Mouse (Mus musculus) lung, postnatal 10 days (tissue): ENCODE results near the gene Rtkn2.

Experiments
- DNase-seq: peaks from one replicate; pipeline ENCODE4 v3.0.0; 2021

Gene Rtkn2

DNA sequence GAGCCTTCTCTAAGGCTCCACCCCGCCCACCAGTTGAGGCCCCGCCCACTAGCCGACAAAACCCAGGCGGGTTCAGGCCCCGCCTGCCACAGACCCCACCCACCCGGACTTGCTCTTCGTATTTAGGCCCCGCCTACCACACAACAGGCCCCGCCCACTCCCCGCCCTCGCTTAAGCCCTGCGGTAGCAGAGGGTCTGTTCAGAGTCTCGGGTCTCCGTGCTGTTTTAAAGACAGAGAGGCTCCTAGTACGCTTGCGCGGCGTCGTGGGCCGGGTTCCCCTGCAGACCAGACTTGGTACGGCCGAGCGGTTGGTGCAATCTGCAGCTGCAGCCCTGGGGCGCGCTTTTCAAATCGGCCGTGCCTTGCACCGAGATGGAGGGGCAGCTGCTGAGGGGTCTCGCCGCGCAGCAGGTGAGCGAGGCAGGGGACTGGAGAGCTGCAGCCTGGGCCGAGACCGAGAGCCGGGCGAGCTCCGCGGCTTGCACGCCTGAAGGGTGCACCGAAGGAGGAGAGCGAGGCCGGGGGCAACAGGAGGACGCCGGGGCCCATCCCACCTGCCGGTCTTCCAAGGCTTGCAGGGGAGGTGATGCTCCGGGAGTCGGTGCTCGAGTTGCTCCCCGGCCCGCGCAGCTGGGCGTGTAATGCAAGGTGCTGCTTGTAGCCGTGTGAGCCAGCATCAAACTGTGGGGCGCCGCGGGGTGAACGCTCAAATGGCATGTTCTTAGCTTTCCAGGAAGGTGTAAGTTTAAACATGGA lies at the start of gene Rtkn2:
Rtkn2 (plus strand) TSS at position 170 of the 757 bp plus-strand sequence.
- DNase-seq, result peak; percentile 92

DNA sequence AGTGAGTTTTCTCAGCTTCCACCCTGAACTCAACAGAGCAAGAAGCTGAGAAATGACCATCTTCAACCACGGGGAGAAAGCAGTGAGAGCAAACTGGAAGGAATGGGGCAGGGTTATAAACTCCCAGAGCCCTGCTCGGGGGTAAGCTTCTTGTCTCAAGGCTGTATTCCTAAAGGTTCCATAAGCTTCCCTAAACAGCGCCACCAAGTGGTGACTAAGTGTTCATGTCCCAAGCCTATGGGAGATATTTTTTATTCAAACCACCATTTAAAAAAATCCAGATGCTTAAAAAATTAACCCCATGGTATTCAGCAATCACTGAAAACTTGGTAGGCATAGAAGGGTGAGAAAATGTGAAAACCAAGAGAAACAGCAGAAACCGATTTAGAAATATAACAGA lies 48.0 kb upstream of the Rtkn2 start:
- DNase-seq, result no peak

DNA sequence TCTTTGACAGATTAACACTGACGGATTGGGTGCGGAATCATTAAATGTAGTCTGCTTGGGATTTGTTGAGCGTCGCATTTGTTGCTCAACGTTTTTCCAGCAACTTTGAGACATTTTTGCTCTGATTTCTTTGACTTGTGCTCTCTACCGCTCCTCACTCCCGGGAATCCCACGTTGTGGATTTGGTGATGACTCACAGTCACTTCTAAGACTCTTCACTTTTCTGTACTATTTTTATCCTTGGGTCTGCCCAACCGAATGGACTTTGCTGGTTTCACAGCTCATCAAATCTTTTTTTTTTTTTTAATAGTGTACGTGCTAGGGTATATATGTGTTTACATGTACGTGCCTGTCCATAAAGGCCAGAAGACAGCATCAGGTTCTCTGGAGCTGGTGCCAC lies 46.6 kb upstream of the Rtkn2 start:
- no peak for DNase-seq

DNA sequence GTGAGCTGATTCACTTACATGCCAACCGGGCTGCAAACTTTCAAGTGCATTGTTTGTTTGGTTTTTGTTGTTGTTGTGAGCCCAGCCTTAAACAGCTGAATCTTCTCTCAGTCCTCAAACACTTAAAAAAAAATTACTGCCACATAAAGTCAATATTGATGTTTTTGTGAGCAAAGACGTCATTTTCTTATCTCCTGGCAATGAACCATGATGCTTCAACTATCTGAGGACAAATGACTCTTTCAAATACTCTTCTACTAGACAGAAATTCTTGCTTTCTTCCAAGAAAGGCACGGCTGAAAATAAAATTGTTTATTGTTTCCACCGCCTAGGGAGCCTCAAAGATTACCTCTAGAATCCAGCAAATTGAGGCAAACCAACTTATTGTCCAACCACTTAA lies 42.4 kb upstream of the Rtkn2 start:
- no peak for DNase-seq

DNA sequence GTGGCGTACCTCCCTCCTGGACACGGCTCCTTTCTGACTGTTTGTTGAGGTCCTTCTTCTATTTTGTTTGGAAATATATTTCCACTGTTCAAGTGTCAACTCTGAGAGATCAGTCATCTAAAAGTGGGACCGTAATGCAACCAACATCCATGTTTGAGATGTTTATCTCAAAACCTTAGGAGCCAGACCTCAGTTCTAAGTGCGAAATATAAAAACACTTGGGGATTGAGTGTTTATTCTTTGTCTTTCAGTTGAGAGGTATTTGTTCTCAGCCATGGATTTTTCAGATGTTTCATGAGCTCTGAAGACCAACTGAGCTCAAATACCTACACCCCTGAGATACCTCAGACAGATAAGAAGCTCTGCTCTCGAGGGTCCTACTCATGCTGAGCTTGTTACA lies 41.6 kb upstream of the Rtkn2 start:
- DNase-seq, result no peak

DNA sequence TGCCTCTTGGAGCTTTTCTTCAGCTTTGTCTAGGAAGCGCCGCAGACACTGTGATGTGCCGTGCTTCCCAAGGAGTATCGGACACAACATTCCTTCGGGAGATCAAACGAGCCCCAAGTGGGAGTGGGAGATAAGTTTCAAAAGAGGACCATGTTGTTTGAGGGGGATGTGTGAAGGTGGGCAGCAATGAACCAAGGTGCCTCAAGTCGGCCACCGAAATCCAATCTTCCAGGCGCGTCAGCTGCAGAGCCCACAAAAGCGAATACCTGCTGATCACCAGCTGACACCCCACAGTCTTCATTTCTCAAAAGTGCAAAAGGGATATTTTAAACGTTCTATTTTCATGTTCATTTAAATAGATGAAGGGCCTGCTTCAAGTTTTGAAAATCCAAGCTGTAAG lies 39.8 kb upstream of the Rtkn2 start:
- no peak for DNase-seq

DNA sequence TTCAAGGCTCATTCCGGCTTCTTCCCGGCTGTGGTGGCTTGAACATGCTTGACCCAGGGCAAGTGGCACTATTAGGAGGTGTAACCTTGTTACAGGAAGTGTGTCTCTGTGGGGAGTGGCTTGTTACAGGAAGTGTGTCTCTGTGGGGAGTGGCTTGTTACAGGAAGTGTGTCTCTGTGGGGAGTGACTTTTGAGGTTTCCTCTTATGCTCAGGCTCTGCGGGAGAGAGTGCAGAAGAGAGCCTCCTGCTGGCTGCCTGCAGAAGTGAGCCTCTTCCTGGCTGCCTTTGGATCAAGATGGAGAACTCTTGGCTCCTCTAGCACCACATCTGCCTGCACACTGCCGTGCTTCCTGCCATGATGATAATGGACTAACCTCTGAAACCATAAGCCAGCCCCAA lies 35.9 kb upstream of the Rtkn2 start:
- no peak for DNase-seq

DNA sequence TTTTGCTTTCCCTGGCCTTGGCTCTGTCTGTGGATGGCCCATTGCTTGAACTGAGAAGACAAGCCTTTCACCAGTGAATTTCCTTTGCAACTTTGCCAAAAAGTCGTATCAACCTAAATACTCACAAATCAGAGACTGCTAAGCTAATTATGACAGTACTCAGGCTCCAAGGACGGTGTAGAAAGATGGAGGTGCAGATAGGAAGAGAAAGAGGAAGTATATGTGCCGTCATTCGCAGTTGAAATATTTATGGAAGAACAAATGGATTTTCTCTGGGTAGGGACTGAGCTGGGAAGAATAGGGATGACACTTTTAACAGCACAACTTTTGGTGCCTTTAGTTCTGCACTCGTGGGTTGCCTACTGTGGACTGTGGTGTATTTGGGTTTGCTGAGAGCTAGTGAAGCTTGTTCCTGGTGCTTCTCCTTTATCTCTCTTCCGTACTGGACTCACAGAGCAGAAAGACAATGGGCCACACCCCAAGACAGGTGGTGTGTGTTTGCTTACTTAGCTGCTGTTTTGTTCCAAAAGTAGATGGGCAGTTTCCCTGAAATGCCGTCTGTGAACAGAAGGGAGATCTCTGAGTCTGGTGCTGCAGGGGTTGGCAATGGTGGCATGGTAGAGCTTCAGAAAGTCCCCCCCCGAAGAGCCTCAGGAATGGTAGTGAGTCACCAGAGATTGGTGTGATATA lies 29.2 kb upstream of the Rtkn2 start:
- no peak for DNase-seq

DNA sequence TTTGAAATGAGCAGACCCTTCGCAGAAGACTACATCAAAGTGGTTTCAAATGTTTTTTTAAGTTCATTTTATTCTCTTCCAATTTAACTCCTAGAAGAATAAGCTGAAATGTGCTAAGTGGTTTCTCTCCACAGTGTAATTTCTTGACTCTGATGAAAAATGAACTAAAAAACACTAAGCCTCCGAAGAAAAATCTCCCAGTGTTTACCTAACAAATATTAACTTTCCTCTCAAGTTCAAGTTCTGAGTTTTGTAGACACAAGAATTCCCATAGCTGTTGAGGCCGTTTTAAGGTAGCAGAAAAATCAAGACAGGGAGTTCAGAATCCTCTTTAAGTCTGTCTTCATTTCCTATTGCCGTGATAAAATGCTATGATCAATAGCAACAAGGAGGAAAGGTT lies 27.7 kb upstream of the Rtkn2 start:
- DNase-seq, result no peak

DNA sequence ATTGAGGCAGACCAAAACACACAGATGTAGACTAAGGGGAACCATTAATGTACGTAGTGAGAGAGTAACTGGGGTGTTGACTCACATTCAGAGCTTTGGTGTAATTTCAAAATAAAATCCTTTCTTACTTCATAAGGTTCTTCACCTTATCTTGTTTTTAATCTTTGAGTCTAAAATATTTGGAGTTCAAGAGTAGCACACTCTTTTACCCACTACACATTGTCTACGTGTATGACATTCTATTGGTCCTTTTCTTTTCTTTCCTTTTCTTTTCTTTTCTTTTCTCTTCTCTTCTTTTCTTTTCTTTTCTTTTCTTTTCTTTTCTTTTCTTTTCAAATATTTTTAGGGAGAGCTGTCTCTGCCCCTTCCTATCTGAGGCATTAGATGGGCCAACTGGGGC lies 23.4 kb upstream of the Rtkn2 start:
- DNase-seq, result no peak

DNA sequence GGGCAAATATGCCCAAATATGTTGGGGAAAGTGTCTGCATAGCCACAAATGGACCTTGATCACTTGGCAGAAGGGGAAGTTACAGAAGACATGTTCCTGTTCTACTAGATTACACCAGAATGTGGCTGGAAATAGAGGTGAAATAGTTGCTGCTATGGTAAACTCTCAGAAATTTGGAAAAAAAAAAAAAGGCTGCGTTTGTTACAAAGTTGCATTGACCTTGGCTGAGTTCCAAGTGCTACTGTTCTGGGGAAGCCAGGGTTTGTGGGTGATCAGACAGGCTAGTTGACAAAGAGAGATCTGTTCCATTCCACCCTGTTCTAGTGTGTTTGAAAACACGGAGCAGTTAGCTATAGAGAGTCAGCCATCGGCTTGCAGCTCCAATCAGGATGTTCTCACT lies 19.4 kb upstream of the Rtkn2 start:
- DNase-seq, result no peak

DNA sequence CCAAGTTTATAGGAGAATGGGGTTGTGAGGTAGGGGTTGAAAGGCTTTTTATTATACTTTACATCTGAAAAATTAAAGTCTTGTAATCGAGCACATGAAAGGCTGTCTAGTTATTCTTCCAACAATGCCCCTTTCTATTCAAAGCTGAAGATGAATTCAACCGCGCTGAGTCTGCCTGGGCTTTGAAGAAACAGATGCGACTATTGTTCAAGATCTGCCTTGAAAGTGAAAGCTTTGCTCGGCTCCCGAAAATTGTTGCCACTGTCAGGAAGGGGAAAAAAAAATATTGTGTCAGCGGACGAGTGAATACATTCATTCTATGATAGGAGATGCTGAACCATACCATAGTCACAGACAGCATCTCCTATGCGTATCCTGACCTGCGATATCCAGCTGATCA lies 16.9 kb upstream of the Rtkn2 start:
- DNase-seq, result no peak

DNA sequence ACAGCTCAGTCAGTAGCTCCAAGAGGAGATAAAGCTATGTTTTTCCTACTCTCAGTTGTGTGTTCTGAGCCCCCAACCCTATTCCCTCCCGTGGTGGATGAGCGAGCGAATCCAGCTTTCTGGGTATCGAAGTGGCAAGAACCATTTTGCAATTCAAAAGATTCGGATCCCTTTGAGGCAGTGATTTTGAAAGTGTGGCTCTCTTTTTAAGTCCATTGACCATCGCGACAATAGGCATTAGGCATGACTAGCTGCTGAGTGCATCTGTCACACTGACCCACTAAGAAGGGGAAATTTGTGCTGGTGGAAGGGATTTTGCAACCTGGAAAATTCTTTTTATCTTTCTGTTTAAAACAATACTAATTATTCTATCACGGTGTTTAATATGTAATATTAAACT lies 15.3 kb upstream of the Rtkn2 start:
- DNase-seq, result no peak

DNA sequence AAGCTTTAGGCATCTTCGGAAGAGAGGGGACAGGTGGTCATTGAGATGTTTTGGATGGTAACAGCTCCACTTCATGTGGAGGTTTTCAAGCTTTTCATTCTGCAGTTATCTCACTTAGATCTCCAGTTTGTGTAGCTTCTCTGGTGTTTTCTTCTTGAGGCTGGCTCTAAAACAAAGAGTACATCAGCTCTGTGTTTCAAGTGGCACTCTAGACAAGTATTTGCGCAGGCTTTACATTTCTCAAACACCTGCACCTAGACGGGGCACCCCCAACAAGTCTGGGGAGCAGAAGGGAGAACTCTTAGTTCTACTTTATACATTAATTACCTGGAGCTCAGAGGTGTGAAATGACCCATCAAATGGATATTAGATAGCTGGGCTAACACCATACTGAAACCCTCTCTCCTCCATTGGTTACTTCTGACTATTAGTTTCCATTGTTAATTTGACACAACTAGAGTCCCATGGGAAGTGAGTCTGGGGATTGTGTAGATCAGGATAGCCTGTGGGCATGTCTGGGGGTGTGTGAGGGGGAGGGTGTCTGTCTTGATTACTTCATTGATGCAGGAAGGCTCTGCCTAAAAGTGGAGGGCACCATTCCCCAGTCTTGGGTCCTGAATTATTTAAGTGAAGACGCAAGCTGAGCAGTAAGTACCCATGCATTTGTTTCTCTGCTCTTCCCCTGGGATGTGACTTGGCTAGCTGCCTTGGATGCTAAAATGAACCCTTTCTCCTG lies 14.0 kb upstream of the Rtkn2 start:
- DNase-seq, result no peak

DNA sequence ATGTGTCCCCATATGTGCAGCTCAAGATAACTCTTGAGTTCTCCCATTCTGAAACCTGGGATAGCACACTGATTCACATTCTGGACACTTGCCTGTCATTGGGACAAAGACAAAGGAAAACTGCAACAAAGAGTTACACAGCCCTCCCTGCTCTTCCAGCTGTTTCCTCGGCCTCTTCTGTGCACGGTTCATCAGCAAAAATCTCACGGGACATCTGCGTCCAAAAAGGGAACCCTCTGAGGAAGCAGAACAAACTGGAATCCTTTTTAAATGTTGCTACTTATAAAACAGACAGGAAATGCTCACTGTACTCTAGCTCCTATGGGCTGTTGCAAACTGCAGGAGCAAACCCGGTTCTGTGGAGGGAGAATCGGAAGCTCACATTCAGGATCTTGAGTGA lies 13.3 kb upstream of the Rtkn2 start:
- DNase-seq, result no peak

DNA sequence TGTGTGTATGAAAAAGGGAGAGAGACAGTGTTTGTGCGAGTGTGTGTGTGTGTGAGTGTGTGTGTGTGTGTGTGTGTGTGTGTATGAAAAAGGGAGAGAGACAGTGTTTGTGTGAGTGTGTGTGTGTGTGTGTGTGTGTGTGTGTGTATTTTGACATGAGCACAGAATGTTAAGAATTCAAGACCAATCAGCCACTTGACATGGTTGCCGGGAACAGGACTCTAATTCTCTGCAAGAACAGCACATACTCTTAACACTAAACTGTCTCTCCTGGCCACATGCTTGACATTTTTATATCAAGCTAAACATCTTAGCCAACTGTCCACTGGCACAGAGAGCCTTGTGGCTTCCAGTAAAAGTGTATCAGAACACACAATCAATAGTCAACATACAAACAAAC lies 12.4 kb upstream of the Rtkn2 start:
- DNase-seq, result no peak

DNA sequence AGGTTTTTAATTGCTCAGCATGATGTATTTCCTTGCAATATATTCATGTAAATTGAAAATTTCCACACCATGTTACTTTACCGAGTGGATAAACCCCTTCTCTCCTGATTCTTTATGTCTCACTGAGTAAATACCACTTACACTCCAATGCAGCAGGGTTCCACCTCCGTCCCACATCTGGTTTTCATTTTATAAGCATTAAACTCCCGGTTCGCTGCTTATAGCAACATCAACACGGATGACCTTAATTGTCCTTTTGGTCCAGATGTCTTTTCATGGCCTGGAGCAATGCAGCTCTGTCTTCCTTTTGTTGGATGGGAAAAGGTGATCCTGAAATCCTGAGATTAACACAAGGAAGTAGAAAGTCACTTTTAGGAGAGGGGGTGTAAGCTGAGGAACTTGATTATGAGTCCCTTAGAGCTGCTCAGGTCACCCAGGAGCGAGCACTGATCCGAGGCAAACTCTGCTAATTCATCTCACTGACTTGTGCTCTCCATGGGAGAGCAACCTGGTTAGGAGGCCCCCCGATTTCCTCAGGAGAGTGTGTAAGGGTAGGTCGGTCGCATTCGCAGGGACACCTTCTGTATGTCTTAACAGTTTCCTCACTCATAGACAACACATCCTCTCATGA lies 8.1 kb upstream of the Rtkn2 start:
- DNase-seq, result no peak

DNA sequence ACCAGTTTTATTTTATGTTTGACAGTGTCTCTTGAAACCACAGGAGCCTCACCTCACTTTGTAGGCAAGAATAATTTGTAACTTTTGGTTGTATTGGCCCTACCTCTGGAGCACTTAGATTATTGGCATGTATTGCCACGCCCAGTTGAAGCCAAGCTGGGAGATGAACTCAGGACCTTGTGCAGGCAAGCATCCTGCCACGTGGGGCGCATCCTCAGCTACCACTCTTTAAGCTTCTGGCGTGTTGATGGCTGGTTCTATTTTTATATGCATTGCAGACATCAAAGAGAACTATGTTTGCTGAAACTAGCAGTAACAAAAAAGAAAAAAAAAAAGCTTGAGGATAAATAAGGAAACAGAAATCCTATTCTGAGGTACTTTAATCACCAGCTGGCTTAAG lies 2.1 kb upstream of the Rtkn2 start:
- DNase-seq, result no peak

DNA sequence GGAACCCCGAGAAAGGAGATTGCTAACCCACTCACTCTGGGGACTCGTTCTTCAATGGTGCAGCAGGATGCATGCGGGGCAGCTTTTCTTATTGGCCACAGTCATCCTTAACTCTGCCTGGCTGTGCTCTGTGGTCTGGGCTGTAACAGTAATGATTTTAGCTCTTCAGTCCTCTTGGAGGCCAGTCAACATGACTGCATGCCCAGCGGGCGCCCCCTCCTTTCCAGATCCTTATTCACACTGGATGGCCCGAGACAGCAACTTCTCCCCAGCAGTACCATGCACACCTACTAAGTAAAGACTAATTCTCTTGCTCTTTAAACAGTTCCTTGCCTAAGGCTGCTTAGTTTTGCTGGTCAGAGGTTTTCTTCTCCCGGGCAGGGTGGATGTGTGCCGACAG lies 4.4 kb downstream of the Rtkn2 start:
- no peak for DNase-seq

DNA sequence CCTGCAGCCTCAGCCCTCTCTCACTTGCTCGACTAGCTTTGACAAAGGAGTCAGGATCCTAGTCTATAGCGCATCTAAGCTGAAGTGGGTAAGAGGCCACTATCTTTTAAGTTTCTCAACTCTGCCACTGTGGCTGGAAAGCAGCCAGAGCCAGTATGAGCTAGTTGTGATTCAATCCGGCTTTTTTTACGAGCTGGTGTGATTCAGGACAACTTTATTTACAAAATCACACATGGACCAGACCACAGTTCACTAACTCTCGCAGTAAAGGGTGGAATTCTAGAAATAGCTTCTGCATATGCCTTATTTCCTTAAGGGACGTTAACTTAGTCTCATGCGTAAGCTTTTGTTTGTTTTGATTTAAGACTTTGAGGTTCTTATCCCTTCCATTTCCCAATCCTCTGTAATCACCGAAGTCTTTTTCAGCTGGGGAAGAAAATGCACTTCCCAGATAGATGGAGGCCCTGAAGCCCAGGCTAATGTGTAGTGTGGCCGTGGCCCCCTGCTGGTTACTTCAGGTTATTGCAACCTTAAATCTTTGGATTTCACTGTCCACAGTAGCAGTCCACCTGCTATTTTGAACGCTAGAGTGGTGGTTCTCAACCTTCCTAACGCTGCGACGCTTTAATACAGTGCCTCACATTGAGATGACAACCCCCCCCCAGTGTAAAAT lies 5.0 kb downstream of the Rtkn2 start:
- peak; percentile 73 for DNase-seq

DNA sequence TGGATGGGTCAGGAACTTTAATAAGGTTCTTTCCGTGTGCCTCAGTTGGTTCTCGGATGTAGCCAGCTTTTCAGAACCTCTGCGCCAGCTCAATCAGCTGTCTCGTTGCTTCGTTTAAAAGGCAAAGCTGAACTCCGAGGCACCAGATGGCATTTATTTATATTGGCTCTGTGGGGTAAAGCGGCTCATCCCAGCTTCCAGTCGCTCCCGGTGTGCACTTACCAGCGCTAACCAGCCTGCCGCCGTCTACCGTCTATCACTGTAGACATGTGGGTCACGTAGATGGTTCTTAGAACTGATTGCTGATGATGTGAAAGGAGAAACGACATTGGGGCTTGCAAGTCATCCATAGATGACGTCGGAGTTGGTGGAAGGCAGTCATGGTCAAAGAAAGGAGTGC lies 5.7 kb downstream of the Rtkn2 start:
- DNase-seq, result no peak

DNA sequence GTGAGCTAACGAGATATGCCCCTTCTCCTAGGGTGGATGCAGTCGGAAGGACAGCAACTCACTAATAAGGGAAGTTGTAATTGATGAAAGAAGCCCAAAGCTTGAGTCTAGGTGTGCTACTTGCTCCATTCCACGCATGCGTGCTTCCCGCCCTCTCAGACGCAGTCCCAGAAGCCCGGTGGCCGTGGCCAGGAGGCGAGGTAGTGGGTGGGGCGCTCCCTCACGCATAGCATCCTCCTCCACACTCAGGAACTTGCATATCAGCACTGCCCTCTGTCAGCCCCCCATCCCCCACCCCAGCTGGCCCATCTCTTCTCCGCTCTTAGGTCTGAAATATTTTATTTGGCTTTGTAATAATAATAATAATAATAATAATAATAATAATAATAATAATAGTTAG lies 16.0 kb downstream of the Rtkn2 start:
- DNase-seq, result no peak

DNA sequence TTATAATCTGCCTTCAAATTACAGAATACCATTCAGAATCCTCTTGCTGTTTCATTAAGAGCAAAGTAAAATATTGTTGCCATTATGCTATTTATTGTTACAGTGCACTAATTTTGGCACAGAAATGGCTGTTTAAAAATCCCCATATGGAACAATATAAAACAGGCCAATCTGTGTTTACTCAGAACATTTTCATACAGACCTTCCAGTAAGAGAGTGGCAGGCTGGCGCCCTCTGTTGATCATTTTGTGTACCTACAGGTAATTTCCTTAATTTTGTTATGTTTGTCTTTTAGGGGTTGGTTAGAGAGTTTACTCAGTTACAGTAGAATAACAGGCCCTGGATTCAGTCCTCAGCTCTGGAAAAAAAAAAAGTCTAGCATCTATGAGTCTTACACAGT lies 16.8 kb downstream of the Rtkn2 start:
- DNase-seq, result peak; percentile 64
